Mouse (Mus musculus) hematopoietic stem cell, adult 5-6 weeks (primary cell): ENCODE data around the gene Sipa1l1. TPM values are rescaled to one million over a fixed set of nuclear protein-coding genes. Genes with fewer than 3 reads are reported as not detected.
A peak's percentile ranks its signal among the peaks of the same experiment; 100 is the strongest.
"Not testable (repeated sequence)": the region's sequence is repeated elsewhere in the genome, so short reads cannot be mapped to it uniquely, and the experiment has no call there.

Experiments
- ATAC-seq, 2 experiments: fragments of 125-278 bp in 1 of 2; replicated peaks in 1 of 2; 2 replicates each; pipeline ENCODE4 v1.8.0; 2016 to 2017; ENCODE audit warnings: inconsistent platforms in 2 of 2, mild to moderate bottlenecking in 2 of 2, moderate number of reproducible peaks in 2 of 2, low read depth in 1 of 2, moderate TSS enrichment in 1 of 2; ENCODE audit not compliant: low FRiP score in 2 of 2, poor library complexity in 2 of 2, severe bottlenecking in 2 of 2, insufficient read depth in 1 of 2, low TSS enrichment in 1 of 2
- total RNA-seq: library from RNA; stranded (forward); fragments of 172-1452, 232-1000 nt; gene quantifications from 2 replicates; pipeline ENCODE4 v1.2.3, GENCODE M21; 2017

Gene Sipa1l1
- total RNA-seq, 1 experiment from 2014 or later = 27.9 TPM

GRCm38 (mm10) chr12:82485466-82485865, 316.3 kb downstream of the Sipa1l1 start:
- ATAC-seq = no peak

DNA sequence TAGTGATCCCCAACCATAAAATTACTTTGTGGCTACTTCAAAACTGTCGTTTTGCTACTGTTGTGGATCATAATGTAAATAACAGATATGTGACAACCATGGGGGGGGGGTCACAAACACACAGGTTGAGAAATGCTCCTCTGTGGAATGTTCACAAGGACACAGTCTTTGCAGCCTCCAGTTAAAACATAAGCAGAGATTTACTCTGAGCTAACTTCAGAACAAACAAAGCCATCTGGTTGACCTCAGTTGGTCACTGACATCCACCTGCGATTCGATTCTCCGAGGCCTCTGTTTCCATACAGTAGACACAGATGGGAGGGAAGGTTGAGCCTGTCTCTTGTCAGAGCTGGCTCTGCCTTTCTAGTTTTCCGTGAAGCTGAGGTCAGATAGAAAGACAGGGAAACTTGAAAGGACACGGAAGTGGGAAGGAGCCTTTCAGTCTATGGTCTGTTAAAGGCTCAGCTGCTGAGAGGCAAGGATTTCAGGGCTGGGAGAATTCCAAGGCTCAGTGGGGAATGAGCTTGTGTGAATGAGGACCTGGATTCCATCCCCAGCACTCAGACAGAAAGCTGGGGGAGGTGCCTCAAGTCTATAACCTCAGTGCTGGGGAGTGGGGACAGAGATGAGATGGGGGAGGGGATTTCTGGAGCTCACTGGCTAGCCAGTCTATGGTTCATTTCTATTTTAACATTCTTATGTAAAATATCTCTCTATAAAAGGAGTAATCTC, 317.9 kb downstream of the Sipa1l1 start:
- no peak for ATAC-seq

GRCm38 (mm10) chr12:82489093-82489492, 320.0 kb downstream of the Sipa1l1 start:
- peak; percentile 17 to 72; a peak in 2 of 4 replicates for ATAC-seq

GRCm38 (mm10) chr12:82489621-82490020, 320.5 kb downstream of the Sipa1l1 start:
- no peak for ATAC-seq

GRCm38 (mm10) chr12:82492456-82492855, 323.3 kb downstream of the Sipa1l1 start:
- ATAC-seq = no peak

DNA sequence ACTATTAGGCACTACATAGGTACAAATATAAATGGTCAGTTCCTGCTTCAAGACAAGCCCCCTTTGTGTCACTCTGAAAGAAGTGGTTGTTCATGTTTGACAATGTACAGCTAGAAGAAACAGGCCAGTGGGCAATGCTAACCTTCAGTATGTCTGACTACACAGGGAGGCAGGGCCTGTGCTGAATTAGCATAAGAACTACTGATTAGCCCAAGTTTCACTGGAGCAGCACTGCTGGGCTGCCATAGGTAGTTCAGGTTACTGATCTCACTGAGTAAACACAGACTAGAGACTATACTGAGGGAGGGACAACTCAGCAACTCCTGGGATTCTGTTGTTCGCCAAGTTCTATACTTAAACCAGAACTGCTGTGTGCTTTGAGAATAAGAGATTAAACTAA, 324.1 kb downstream of the Sipa1l1 start:
- not testable (repeated sequence) for ATAC-seq

DNA sequence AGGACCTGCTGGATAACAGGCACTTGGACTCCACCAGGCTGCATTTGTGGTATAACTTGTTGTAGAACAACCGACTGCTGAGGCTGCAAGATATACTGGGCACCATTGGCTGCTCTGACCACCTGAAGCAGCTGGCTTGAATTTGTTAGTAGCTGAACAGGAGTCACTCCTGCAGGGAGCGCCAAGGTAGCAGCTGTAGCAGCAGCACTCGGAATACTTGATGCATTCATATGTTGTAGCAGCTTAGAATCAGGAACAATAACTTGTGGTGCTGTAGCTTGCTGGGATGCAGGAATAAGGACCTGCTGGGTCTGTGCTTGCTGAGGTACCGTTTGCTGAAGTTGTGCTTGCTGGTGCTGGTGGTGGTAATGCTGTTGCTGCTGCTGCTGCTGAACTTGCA, 326.8 kb downstream of the Sipa1l1 start:
- ATAC-seq = no peak

DNA sequence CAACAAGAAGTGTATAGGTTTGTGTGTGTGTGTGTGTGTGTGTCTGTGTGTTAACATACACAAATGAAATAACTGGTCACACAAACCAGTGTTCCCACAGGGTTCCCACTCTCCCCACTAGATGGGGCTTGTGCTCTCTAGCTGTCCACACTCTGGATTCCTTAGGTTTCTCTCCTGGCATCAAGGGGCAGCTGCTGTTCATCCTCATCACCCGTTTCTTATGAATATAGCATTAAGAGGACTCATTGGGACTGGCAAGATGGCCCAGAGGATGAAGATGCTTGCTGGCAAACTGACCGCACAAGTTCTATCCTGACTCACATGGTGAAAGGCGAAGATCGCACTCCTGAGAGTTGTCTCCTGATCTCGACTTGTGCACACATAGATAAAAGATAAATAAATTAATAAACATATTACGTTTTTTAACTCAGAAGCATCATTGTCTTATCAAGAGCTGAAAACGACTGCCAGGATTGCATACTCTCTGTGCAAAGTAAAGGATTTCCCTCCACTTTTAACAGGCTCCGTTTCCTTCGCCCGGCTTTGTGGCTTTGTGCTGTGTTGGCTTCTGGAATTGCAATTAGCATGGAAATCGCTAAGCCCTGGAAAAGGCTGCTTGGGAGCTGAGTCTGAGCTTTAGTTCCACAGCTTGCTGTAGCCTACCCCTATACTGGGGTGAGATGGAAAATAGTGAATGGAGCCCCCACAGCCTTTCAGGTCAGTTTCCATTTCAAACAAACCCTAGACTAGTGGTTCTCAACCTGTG, 328.9 kb downstream of the Sipa1l1 start:
- no peak for ATAC-seq

GRCm38 (mm10) chr12:82498701-82499100, 329.6 kb downstream of the Sipa1l1 start:
- ATAC-seq = no peak

GRCm38 (mm10) chr12:82499731-82500130, 330.6 kb downstream of the Sipa1l1 start:
- ATAC-seq = no peak
